Mouse (Mus musculus): ENCODE results near the gene Tmod3. TPM values are rescaled to one million over a fixed set of nuclear protein-coding genes. Genes with fewer than 3 reads are reported as not detected.
"Not testable (repeated sequence)": the region's sequence is repeated elsewhere in the genome, so short reads cannot be mapped to it uniquely, and the experiment has no call there.

Tmod3 gene
- total RNA-seq, 2 experiments from 2014 or later, result 43.6 to 62.5 TPM

DNA sequence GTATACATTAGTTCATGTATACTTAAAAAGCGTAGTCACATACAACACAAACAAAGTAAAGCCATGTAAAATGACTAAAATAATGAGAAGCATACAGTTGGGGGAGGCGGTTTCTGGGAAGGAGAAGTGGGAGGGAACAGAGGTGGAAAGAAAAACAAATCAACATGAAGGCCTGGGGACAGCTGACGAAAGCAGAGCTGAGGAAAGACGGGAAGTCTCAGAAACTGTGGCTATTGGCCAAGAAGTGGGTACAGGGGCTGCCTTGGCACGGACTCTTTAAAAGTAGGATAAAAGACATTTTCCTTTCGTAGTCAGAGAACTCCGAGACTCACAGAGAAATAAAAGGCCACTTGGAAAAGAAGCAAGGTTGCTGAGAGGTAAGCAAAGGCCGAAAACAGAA is 10.4 kb downstream of the Tmod3 start:
- Histone ChIP-seq H3K4me3 (no peak overlapping the region), H3K27ac (0 out of 2 replicates have a peak overlapping the region, but pooled peaks have one; percentile 4)
- TF ChIP-seq CTCF (IDR thresholded peaks at IDR 0.05), result no peak
- DNase-seq (ENCODE audit: extremely low spot score in 1 of 2, low spot score in 2 of 2), result no peak
- intact Hi-C loops (cut with DNase I), result no loop called here

DNA sequence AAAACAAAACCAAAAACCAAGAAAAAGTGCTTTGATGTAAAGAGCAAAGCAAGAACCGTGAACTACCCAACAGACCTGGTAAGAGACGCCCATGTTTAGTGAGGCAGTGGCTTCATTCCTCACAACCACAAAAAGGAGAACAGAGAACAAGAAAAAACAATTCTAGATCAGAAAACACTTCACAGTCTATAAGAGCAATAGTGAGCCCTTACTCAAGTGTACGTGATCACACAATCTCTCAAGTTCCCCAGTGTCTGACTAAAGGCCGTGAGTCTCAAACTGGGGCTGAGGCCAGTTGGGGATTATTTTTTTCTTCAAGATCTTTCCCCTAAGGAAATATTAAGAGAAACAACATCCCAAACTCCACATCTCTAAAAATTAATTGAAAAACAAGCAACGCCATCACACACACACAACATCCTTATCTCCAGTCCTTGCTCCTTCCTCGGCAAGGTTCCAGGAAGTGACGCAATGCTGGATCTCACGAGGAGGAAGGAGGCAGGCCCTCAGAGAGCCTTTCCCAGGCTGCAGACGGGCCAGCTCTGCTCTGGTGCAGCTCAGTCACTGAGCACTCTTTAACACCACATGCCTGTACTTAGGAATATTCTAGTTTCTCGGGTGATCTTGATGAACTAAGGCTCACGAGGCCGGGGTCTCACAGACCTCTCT is 12.4 kb downstream of the Tmod3 start:
- Histone ChIP-seq H3K27ac (peak overlapping the region; percentile 24; the same call in 1 of the 2 replicates), H3K4me3 (no peak overlapping the region)
- no peak for DNase-seq (ENCODE audit: extremely low spot score in 1 of 2, low spot score in 2 of 2)
- no peak for TF ChIP-seq CTCF (IDR thresholded peaks at IDR 0.05)
- intact Hi-C loops (cut with DNase I), result no loop called here

DNA sequence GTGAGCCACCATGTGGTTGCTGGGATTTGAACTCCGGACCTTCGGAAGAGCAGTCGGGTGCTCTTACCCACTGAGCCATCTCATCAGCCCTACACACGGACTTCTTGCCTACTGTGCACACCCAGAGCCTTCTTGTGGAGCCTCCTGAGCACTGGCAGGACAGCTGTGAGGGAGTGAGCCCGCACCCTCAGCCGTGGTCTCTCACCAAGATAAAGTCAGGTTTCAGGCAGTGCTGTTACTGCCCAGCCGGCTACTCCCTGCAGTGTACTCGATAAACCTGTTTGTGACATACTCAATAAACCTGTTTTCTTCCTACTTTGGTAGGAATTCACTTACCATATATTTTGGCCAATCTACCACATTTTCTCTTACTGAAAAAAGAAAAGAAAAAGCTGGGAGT is 13.9 kb downstream of the Tmod3 start:
- DNase-seq (ENCODE audit: extremely low spot score in 1 of 2, low spot score in 2 of 2), result no peak
- intact Hi-C loops (cut with DNase I), result no loop called here
- TF ChIP-seq CTCF (IDR thresholded peaks at IDR 0.05), result no peak
- no peak overlapping the region for H3K27ac ChIP-seq
- no peak overlapping the region for H3K4me3 ChIP-seq

DNA sequence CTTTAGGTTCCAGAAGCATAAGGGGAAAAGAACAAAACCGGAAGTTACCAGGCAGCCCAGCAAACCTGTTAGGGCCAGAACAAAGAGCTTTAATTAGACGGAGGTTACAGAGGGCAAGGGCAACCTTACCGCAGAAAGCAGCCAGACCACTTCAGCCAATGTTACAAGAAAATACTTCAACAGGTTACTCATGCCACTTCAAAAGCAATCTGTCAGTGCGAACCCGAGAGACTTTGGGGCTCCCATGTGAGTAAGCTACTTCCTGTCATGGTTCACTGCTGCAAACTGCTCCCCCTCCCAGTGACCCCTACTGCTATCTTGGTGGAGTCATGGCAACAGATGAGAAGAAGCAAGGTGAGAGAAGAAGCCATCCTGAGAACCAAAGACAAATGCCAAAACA is 18.0 kb downstream of the Tmod3 start:
- Histone ChIP-seq H3K4me3 (no peak overlapping the region), H3K27ac (no peak overlapping the region)
- no peak for DNase-seq (ENCODE audit: extremely low spot score in 1 of 2, low spot score in 2 of 2)
- intact Hi-C loops (cut with DNase I), result no loop called here
- TF ChIP-seq CTCF (IDR thresholded peaks at IDR 0.05), result no peak

DNA sequence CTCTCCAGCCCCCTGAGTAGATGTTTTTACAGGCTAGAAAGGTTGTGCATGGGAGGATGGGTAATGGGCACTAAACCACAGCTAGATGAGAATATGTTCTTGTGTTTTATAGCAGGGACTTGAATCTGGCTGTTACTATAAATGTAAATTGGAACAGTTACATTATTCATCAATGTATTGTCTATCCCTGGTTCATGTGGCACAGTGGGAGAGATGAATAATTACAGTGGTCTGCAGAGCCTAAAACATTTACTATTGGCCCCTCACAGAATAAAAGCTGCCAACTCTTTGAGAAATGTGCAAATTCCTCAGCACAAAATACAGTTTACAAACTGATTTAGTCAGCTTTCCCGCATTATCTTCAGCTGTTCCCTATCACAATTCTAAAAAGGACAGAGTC is 23.0 kb downstream of the Tmod3 start:
- Histone ChIP-seq H3K27ac (no peak overlapping the region), H3K4me3 (no peak overlapping the region)
- DNase-seq (ENCODE audit: extremely low spot score in 1 of 2, low spot score in 2 of 2), result no peak
- TF ChIP-seq CTCF (IDR thresholded peaks at IDR 0.05), result no peak
- intact Hi-C loops (cut with DNase I), result no loop called here

DNA sequence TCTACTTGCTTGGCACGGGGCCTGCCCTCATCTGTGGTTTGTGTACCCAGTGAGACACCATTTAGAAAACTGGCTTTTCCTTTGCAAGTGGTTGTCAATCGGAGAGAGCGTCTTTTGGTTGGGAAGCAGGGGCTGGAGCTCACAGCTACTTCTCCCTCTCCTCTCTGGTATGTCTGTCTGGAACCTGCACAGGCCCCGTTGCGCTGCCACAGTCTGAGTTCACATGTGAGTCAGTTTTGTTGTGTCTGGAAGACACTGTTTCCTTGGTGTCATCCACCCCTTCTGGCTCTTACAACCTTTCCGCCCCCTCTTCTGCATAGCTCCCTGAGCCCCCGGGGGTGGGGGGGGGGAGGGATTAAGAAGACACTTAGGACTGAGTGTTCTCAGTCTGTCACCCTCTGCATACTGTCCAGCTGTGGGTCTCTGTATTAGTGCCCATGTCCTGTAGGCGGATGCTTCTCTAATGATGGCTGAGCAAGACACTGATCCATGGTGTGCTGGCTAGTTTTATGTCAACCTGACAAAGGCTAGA is 25.0 kb downstream of the Tmod3 start:
- DNase-seq (ENCODE audit: extremely low spot score in 1 of 2, low spot score in 2 of 2), result no peak
- intact Hi-C loops (cut with DNase I), result no loop called here
- Histone ChIP-seq H3K27ac (no peak overlapping the region), H3K4me3 (no peak overlapping the region)
- no peak for TF ChIP-seq CTCF (IDR thresholded peaks at IDR 0.05)

DNA sequence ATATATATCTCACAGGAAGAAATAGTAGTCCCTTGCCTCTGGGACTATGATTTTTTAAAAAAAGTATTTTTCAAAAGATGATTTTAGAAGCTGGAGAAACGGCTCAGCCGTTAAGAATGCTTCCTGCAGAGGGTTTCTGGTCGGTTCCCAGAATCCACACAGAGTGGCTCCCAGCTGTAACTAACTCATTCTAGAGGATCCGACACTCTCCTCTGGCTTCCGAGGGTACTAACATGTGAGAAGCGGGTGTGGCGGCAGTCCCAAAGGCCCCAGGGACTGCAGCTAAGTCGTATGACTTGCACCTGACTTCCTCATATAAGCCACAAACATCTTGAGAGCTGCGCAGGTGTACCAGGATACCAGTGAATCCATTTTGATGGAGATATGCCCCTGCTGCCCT is 26.5 kb downstream of the Tmod3 start:
- H3K4me3 ChIP-seq; H3K27ac ChIP-seq; DNase-seq (ENCODE audit: extremely low spot score in 1 of 2, low spot score in 2 of 2); intact Hi-C loops (cut with DNase I): not testable (repeated sequence)

DNA sequence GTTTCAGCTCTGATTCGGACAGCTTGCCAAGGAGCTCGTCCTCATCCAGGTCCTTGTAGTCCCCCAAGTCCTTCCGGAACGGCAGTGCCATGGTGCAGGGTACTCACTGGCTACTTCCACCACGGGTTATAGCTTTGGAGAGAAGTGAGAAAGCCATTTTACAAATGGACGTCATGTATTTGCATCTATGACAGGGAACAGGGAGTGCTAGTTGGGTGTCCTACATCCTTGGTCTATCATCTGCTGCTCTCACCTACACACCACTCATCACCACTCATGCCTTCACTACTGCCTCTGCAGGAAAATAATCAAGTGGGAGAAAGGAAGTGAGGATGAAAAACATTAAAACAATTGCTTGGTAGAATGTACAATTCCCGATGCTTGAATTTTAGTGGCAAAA is 27.0 kb downstream of the Tmod3 start:
- intact Hi-C loops (cut with DNase I), result no loop called here
- Histone ChIP-seq H3K27ac (no peak overlapping the region), H3K4me3 (no peak overlapping the region)
- no peak for TF ChIP-seq CTCF (IDR thresholded peaks at IDR 0.05)
- no peak for DNase-seq (ENCODE audit: extremely low spot score in 1 of 2, low spot score in 2 of 2)

DNA sequence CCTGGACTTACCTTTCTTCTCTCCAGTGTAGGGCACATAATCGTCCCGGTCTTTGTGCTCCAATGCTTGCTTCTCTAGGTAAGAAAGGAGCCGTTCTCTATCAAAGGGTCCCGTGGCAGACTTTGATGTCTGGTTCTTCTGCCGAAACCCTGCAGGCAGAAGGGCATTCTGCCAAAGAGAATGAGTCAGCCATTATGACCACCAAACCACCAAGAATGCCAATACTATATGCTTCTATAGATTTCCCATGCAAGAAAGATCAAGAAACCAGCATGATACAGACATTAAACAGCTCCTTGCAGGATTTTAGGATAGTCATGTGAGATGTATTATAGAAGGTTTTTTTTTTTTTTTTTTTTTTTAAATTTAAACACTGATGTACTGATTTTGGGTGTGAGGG is 30.1 kb downstream of the Tmod3 start:
- Histone ChIP-seq H3K27ac (no peak overlapping the region), H3K4me3 (no peak overlapping the region)
- no peak for DNase-seq (ENCODE audit: extremely low spot score in 1 of 2, low spot score in 2 of 2)
- TF ChIP-seq CTCF (IDR thresholded peaks at IDR 0.05), result no peak
- intact Hi-C loops (cut with DNase I), result no loop called here

DNA sequence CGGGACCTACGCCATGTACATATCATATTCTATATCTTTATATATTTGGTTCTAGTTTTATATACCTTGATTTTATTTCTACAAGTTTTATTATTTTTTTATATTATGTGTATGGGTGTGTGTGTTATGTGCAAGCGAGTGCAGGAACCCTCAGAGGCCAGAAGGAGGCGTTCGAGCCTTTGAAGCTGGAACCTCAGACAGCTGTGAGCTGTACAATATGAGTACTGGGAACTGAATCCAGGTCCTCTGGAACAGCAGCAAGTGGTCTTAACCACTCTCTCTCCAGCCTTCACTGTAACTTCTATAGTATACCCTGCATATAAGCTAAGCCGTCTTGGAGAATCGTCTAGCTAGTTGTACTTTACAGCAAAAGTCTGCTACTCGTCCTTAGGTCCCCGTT is 31.4 kb downstream of the Tmod3 start:
- no peak; the same call in 1 of the 2 replicates for TF ChIP-seq CTCF (IDR thresholded peaks at IDR 0.05)
- intact Hi-C loops (cut with DNase I), result no loop called here
- H3K4me3 ChIP-seq, result no peak overlapping the region
- no peak for DNase-seq (ENCODE audit: extremely low spot score in 1 of 2, low spot score in 2 of 2)
- H3K27ac ChIP-seq, result no peak overlapping the region

DNA sequence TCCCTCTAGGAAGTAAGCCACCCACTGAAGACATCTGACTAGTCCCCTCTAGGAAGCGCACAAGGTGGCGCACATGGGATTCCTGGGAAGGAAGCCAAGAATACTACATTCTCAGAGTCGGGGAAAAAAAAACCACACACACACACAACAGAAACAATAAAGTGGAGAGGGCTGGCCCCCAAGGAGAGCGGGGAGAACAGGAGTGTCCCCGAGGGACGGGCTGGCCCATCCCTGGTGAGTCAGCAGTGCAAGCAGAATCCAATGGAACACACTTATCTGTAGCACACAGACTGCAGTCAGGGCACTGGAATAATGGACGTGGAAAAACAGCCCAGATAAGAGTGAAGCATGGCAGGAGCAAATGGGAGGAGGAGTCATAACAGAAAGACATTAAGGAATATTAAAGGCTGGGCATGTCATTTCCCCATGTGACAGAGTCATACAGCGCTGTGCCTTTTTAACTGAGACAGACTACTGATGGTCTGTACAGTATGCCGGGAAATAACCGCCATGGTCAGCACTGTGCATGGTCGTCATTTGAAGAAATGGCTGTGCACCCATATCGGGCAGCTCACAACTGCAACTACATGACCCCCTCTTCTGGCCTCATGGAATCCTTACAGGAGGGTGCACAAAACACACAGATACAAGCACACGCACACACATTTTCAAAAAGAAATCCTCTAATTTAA is 31.9 kb downstream of the Tmod3 start:
- H3K27ac ChIP-seq, result no peak overlapping the region
- DNase-seq (ENCODE audit: extremely low spot score in 1 of 2, low spot score in 2 of 2), result no peak
- no peak overlapping the region for H3K4me3 ChIP-seq
- intact Hi-C loops (cut with DNase I), result no loop called here
- no peak for TF ChIP-seq CTCF (IDR thresholded peaks at IDR 0.05)

DNA sequence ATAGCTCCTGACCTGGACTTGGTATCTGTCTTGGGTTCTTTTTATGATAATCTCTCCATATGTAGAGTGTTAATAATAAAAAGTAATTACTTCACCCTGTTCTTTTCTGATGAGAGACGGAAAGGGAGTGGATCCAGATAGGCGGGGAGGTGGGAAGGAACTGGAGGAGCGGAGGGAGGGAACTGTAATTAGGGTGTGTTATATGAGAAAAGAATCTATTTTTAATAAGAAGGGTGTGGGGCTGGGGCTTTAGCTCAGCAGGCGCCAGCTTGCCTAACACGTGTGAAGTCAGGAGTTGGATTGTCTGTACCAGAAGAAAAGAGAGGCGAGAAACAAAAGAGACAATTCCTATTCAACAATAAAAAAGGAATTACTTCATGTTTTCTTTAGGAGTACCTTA is 35.8 kb downstream of the Tmod3 start:
- no peak for TF ChIP-seq CTCF (IDR thresholded peaks at IDR 0.05)
- peak in 1 of 2 experiments; percentile 28 for DNase-seq (ENCODE audit: extremely low spot score in 1 of 2, low spot score in 2 of 2)
- no peak overlapping the region for H3K27ac ChIP-seq
- no peak overlapping the region for H3K4me3 ChIP-seq
- intact Hi-C loops (cut with DNase I), result loop anchor here (5.0 kb wide), 2 partner anchors 34 to 59 kb away; partner anchors contain the start of gene Tmod3

All from left cerebral cortex, adult 2 months (tissue).